Mouse (Mus musculus): ENCODE results near the gene Nelfa. TPM values are rescaled to one million over a fixed set of nuclear protein-coding genes. Genes with fewer than 3 reads are reported as not detected.
"Not testable (repeated sequence)": the region's sequence is repeated elsewhere in the genome, so short reads cannot be mapped to it uniquely, and the experiment has no call there.

The Nelfa gene
- polyA plus RNA-seq, 1 experiment from 2014 or later: 42.7 TPM

DNA sequence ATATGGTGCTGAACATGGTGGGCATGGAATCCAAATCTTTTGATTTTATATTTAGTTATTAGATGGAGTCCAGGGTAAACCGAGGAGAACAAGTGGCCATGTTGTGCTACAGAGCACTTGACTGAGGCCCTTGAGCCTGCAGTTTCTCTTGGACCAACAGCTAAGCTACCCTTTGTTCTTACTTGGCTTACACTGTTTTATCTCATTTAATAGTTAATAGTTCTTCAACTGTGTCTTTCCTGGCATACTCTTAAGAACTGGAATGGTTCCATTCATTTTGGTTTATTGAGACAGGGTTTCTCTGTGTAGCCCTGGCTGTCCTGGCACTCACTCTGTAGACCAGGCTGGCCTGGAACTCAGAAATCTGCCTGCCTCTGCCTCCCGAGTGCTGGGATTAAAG is 19.6 kb downstream of the Nelfa start:
- H3K9me3 ChIP-seq (replicated peaks); H3K9ac ChIP-seq; H3K27me3 ChIP-seq (replicated peaks); H3K4me2 ChIP-seq; H3K4me1 ChIP-seq; H3K4me3 ChIP-seq; H3K27ac ChIP-seq; ATAC-seq: not testable (repeated sequence)
- peaks cover 83% of the 10 kb centered on the region for H3K36me3 ChIP-seq
- WGBS (ENCODE audit: insufficient replicate concordance): 88% methylated on average over 2 of the region's 2 CpGs

DNA sequence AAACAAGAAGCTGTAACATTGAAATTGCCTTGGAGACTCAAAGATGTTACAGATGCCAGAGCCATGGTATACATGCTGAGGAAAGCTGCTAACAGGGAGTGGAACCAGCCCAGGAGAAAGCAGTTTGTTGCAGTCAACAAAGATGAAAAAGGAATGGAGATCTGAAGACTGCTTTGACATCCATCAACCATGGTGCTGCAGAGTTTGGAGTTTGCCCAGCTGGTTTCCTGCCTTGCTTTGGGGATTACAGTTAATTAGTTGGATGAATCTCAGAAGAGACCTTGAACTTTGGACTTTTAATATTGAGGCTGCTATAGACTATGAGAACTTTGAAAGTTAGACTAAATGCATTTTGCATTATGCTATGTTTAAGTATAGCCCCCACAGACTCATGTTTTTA is 21.2 kb downstream of the Nelfa start:
- not testable (repeated sequence) for H3K9me3 ChIP-seq (replicated peaks); H3K9ac ChIP-seq; H3K4me3 ChIP-seq; H3K27me3 ChIP-seq (replicated peaks); H3K27ac ChIP-seq; ATAC-seq; H3K4me1 ChIP-seq; H3K4me2 ChIP-seq
- peaks cover 67% of the 10 kb centered on the region for H3K36me3 ChIP-seq

DNA sequence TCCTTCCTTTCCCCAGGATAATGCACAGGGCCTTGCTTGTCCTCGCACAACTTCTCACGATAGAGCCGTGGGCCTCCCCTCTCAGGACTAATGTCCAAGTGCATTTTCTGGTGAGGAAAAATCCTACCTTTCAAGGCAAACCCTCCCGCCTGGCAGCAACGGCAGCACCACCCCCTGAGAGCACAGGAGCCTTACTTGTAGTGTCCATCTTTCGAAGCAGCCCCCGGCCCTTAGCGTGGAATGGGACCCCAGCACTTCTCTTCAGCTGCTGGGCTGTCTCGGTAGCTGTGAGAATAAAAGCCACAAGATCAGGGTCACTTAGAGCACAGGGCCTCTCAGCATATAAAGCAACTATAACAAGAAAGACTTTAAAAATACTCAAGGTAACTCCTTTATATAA is 33.0 kb downstream of the Nelfa start:
- no peak overlapping the region for H3K9ac ChIP-seq
- H3K4me2 ChIP-seq: no peak overlapping the region
- peaks cover 56% of the 10 kb centered on the region for H3K36me3 ChIP-seq
- H3K4me1 ChIP-seq: no peaks in the 10 kb centered on the region
- 87% methylated on average over 9 of the region's 9 CpGs for WGBS (ENCODE audit: insufficient replicate concordance)
- no peaks in the 10 kb centered on the region for H3K27me3 ChIP-seq (replicated peaks)
- no peak overlapping the region for H3K4me3 ChIP-seq
- H3K27ac ChIP-seq: no peak overlapping the region
- no peak for ATAC-seq
- H3K9me3 ChIP-seq (replicated peaks): no peaks in the 10 kb centered on the region

DNA sequence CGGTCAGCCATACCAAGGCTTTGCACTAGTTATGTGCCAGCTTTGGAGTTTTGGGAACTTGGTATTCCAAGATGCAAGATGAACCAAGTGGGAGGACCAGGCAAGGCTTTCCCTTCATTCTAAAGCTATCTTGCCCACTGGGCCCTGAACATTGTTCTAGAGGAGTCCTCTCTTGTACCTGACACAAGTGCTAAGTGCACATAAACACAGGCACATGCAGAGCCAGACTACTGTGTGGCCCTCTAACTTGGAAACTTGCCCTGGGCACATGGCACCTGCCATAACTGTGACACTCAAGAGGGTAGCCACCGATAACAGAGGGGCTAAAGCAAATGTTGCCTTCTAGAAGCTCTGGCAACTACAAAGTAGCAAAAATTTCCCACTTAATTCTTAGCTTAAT is 33.5 kb downstream of the Nelfa start:
- Histone ChIP-seq H3K27me3 (replicated peaks) (no peaks in the 10 kb centered on the region), H3K9me3 (replicated peaks) (no peaks in the 10 kb centered on the region), H3K36me3 (peaks cover 61% of the 10 kb centered on the region), H3K9ac (no peak overlapping the region), H3K4me2 (no peak overlapping the region), H3K4me3 (no peak overlapping the region), H3K4me1 (no peaks in the 10 kb centered on the region), H3K27ac (no peak overlapping the region)
- no peak for ATAC-seq
- 90% methylated on average over 2 of the region's 2 CpGs for WGBS (ENCODE audit: insufficient replicate concordance)

DNA sequence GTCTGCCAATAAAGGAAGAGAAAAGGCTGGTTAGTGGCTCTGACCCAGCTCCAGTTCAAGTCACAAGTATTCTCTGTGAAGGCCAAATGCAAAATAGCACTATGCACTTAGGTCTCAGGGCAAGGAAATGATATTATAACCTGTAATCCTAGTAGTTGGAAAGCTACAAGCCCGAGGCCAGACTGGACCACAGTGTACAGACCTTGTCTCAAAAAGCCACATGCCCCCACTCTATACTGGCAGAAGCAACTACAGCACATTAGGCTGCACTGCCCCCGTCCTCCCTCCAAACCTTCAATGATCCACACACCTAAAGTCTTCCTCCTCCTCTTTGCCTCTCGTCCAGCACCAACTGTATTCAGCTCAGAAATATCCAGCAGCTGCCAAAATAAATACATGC is 34.9 kb downstream of the Nelfa start:
- ATAC-seq: no peak
- H3K27me3 ChIP-seq (replicated peaks): no peaks in the 10 kb centered on the region
- H3K4me3 ChIP-seq: no peak overlapping the region
- H3K9ac ChIP-seq: no peak overlapping the region
- peaks cover 75% of the 10 kb centered on the region for H3K36me3 ChIP-seq
- WGBS (ENCODE audit: insufficient replicate concordance): 80% methylated on average over 3 of the region's 3 CpGs
- H3K4me2 ChIP-seq: no peak overlapping the region
- H3K4me1 ChIP-seq: no peaks in the 10 kb centered on the region
- no peaks in the 10 kb centered on the region for H3K9me3 ChIP-seq (replicated peaks)
- no peak overlapping the region for H3K27ac ChIP-seq

DNA sequence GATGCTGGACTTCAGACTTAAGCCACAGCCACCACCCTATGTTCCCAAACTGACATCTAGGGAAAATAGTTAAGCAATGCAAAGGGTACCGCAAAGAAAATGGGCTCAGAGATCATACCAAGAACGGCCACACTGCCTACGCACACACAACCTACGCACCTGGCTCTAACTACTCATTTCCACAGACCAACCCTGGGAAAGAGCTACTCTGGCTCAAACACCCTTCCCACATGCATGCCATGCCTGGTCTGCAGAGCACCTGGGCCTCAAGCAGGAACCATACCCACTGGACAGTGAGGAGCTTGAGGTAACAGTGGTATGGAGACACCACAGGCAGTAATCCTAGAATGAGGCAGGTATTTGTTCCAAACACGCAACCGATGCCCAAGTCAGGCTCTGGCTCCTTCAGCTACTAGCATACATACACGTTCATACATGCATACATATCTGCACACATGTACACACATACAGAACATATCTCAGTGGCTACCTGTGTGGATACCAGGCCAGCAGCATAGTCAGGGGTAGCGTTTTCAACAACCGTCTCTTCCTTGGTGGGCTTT is 35.4 kb downstream of the Nelfa start:
- Histone ChIP-seq H3K27ac (no peak overlapping the region), H3K9me3 (replicated peaks) (no peaks in the 10 kb centered on the region), H3K9ac (no peak overlapping the region), H3K36me3 (peaks cover 80% of the 10 kb centered on the region), H3K4me1 (no peaks in the 10 kb centered on the region), H3K27me3 (replicated peaks) (no peaks in the 10 kb centered on the region), H3K4me2 (no peak overlapping the region), H3K4me3 (no peak overlapping the region)
- no peak for ATAC-seq
- 83% methylated on average over 9 of the region's 9 CpGs for WGBS (ENCODE audit: insufficient replicate concordance)

DNA sequence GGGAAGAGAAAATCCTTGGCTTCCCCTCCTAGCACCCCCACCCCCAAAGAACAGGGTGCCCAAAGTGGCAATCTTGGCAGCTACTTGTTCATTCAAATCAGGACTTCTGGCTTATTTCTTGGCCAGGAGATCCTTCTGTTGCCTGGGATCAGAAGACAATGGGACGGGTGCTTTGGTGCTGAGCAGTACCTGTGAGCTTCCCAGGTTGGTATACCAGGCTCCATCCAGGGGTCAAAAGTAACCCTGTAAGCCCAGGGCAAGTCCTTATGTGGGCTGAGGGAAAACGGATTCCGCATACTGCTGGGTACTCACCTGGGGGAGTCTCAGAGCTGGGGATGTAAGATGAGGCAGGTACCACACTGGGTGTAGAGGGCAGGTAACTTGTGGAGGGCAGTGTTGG is 36.1 kb downstream of the Nelfa start:
- no peaks in the 10 kb centered on the region for H3K9me3 ChIP-seq (replicated peaks)
- no peak overlapping the region for H3K9ac ChIP-seq
- no peak overlapping the region for H3K4me3 ChIP-seq
- H3K27me3 ChIP-seq (replicated peaks): no peaks in the 10 kb centered on the region
- no peaks in the 10 kb centered on the region for H3K4me1 ChIP-seq
- H3K36me3 ChIP-seq: peaks cover 87% of the 10 kb centered on the region
- no peak overlapping the region for H3K27ac ChIP-seq
- H3K4me2 ChIP-seq: no peak overlapping the region
- WGBS (ENCODE audit: insufficient replicate concordance): 87% methylated on average over 3 of the region's 3 CpGs
- no peak for ATAC-seq

DNA sequence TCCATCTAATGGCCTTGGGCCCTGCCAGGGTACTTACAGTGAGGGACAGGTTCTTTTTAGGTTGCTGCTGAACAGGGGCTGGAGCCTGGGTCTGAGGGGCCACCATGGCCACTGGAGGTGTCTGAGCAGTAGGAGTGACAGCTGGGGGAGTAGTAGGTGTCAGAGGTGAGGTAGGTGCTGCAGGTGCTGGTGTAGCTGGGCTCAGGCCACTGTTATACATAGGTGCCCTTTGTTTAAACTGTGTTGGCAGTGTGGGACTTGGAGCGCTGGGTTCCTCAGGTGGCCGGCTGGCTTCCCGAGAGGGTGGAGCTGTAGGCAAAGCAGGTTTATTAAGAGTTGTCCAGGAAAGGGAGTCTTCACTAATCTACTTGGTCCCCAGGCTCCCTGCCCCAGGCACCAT is 37.0 kb downstream of the Nelfa start:
- peaks cover 95% of the 10 kb centered on the region for H3K36me3 ChIP-seq
- H3K27me3 ChIP-seq (replicated peaks): no peaks in the 10 kb centered on the region
- no peak overlapping the region for H3K9ac ChIP-seq
- H3K4me1 ChIP-seq: no peaks in the 10 kb centered on the region
- H3K9me3 ChIP-seq (replicated peaks): no peaks in the 10 kb centered on the region
- no peak overlapping the region for H3K27ac ChIP-seq
- ATAC-seq: no peak
- H3K4me2 ChIP-seq: no peak overlapping the region
- 84% methylated on average over 3 of the region's 3 CpGs for WGBS (ENCODE audit: insufficient replicate concordance)
- no peak overlapping the region for H3K4me3 ChIP-seq

DNA sequence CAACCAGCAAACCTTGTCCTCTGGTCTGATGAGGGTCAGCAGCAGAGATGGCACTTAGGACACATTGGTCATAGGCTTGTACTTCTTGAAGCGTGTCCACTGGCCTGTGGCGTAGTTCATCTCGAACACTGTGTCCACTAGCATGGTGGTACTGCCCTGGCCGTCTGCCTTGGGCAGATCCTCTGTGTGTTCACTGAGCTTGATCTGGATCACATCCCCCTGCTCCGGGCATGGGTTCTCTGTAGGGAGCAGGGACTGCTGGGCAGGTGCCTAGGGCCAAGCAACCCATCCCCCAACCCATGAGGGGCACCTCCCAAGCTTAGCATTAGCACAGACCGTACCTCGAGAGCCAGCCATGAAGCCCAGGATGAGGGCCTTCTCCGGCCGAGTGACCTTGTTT is 37.5 kb downstream of the Nelfa start:
- Histone ChIP-seq H3K27me3 (replicated peaks) (no peaks in the 10 kb centered on the region), H3K9ac (no peak overlapping the region), H3K4me3 (no peak overlapping the region), H3K4me2 (no peak overlapping the region), H3K27ac (no peak overlapping the region), H3K9me3 (replicated peaks) (no peaks in the 10 kb centered on the region), H3K36me3 (peaks cover 98% of the 10 kb centered on the region), H3K4me1 (no peaks in the 10 kb centered on the region)
- no peak for ATAC-seq
- WGBS (ENCODE audit: insufficient replicate concordance): 82% methylated on average over 9 of the region's 9 CpGs

DNA sequence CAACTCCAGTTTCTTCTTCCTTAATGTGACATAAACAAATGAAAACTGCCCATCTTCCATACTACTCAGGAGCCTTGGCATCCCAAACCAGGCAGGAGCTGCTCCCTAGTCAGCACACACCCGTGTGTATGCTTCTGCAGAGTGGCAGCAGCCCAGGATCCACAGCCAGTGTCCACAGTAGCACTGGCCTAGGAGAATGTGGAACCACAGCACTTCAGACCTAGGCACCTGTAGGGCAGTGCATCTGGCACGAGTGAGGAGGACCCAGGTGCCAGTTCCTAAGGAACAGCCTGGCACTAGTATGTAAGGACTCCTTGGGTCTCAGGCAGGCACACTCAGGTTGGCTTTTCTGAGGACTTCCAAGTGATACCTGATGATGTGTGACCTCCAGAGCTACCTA is 39.1 kb downstream of the Nelfa start:
- Histone ChIP-seq H3K9ac (no peak overlapping the region), H3K9me3 (replicated peaks) (no peaks in the 10 kb centered on the region), H3K27ac (no peak overlapping the region), H3K27me3 (replicated peaks) (no peaks in the 10 kb centered on the region), H3K4me2 (no peak overlapping the region), H3K4me1 (no peaks in the 10 kb centered on the region), H3K36me3 (peaks cover 100% of the 10 kb centered on the region), H3K4me3 (no peak overlapping the region)
- ATAC-seq: no peak
- 90% methylated on average over 2 of the region's 2 CpGs for WGBS (ENCODE audit: insufficient replicate concordance)

DNA sequence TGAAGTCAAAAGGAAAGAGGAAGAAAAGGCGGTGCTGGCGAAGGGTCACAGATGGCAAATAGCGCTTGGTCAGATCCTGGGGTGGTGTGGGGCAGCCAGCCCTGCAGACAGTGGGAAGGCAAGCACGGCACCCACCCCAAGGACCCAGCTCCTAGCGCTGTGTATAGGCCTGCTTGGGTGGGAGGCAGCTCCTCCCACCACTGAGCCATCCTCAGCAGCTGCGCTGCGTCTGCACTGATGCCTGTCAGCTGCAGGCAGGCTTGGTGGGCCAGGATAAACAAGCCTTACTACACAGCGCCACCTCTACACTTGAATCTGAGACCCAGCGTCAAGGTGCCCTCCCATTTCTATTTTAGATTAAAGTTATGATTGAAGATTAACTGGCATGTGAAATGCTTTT is 41.1 kb downstream of the Nelfa start:
- H3K4me1 ChIP-seq: no peaks in the 10 kb centered on the region
- no peaks in the 10 kb centered on the region for H3K9me3 ChIP-seq (replicated peaks)
- H3K4me2 ChIP-seq: no peak overlapping the region
- peaks cover 100% of the 10 kb centered on the region for H3K36me3 ChIP-seq
- no peaks in the 10 kb centered on the region for H3K27me3 ChIP-seq (replicated peaks)
- no peak for ATAC-seq
- no peak overlapping the region for H3K27ac ChIP-seq
- WGBS (ENCODE audit: insufficient replicate concordance): 87% methylated on average over 9 of the region's 9 CpGs
- H3K9ac ChIP-seq: no peak overlapping the region
- no peak overlapping the region for H3K4me3 ChIP-seq

DNA sequence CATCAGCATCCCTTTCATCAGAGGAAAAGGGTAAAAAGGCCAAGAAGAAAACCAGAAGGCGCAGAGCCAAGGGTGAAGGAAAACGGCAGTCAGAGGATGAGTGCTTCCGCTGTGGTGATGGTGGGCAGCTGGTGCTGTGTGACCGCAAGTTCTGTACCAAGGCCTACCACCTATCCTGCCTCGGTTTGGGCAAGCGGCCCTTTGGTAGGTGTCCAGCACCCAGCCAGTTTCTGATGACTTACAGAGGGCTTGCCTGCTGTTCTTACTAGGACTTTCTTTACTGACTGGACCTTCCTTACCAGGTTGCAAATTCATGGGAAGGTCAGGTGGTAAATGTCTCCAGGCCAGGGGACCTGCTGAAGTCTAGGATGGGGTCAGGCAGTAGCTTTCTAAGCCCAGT is 42.8 kb downstream of the Nelfa start:
- WGBS (ENCODE audit: insufficient replicate concordance): 83% methylated on average over 6 of the region's 6 CpGs
- no peak overlapping the region for H3K9ac ChIP-seq
- H3K9me3 ChIP-seq (replicated peaks): no peaks in the 10 kb centered on the region
- no peak overlapping the region for H3K4me3 ChIP-seq
- peaks cover 100% of the 10 kb centered on the region for H3K36me3 ChIP-seq
- H3K4me1 ChIP-seq: no peaks in the 10 kb centered on the region
- H3K27me3 ChIP-seq (replicated peaks): no peaks in the 10 kb centered on the region
- H3K4me2 ChIP-seq: no peak overlapping the region
- no peak for ATAC-seq
- no peak overlapping the region for H3K27ac ChIP-seq

DNA sequence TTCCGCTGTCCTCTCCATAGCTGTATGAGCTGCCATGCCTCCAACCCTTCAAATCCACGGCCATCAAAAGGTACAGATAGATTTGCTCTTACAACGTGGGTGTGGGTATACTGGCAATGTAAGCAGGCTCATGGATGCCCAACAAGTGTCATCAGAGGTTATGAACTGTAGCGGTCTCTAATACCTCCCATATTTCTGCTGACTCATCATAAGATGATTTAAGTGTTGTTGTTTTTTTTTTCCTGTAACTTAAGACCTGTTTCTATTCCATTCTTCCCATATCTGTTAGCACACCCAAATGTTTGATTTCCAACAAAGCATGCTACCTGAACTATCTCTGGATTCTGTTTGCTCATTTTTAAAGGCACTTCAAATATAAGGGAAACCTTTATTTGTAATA is 55.1 kb downstream of the Nelfa start:
- Histone ChIP-seq H3K4me2 (no peak overlapping the region), H3K27me3 (replicated peaks) (no peaks in the 10 kb centered on the region), H3K27ac (no peak overlapping the region), H3K9ac (no peak overlapping the region), H3K36me3 (peaks cover 97% of the 10 kb centered on the region), H3K4me1 (no peaks in the 10 kb centered on the region; the same call in 1 of the 2 replicates), H3K4me3 (no peak overlapping the region), H3K9me3 (replicated peaks) (no peaks in the 10 kb centered on the region)
- 90% methylated on average over 4 of the region's 4 CpGs for WGBS (ENCODE audit: insufficient replicate concordance)
- no peak for ATAC-seq
